Mouse (Mus musculus): ENCODE data around the gene Ccdc159. TPM values are rescaled to one million over a fixed set of nuclear protein-coding genes. Genes with fewer than 3 reads are reported as not detected.

The Ccdc159 gene
- polyA plus RNA-seq, 1 experiment from 2014 or later: 2.2 TPM

DNA sequence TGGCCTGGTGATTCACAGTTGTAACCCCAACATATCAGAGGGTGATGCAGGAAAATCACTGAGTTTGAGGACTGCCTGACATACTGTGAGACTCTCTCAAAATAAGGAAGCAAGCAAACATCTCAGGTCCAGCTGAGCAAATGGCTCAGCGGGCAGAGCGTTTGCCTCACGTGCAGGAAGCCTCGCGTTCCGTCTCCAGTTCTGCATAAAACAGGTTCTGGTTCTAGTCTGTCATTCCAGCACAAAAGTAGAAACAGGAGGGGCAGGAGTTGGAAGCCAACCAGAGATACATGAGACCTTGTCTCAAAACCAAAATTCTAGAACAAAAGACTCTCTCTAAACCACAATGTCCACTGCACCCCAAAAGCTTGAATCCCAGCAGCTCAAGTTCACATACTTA is 487 bp upstream of the Ccdc159 start:
- H3K9me3 ChIP-seq (ENCODE audit: control insufficient read depth, low read length): no peaks in the 10 kb centered on the region
- DNase-seq (ENCODE audit: low spot score) (no peak), ATAC-seq (replicated peaks; ENCODE audit: low FRiP score) (no peak)
- no peaks in the 10 kb centered on the region for H3K27me3 ChIP-seq (replicated peaks; ENCODE audit: control insufficient read depth, insufficient read depth, low read length)
- peaks cover 18% of the 10 kb centered on the region for H3K4me1 ChIP-seq (replicated peaks; ENCODE audit: control insufficient read depth, insufficient read depth, low read length)
- peak overlapping the region; percentile 63 for H3K9ac ChIP-seq (ENCODE audit: low read depth, low read length)
- H3K4me2 ChIP-seq: peak overlapping the region; percentile 68
- H3K27ac ChIP-seq (ENCODE audit: low read depth, low read length): no peak overlapping the region
- WGBS: 3% methylated on average over 6 of the region's 6 CpGs
- H3K4me3 ChIP-seq (ENCODE audit: low read depth, low read length): peak overlapping the region; percentile 56
- no peaks in the 10 kb centered on the region for H3K36me3 ChIP-seq (ENCODE audit: control insufficient read depth, insufficient read depth, low read length)

DNA sequence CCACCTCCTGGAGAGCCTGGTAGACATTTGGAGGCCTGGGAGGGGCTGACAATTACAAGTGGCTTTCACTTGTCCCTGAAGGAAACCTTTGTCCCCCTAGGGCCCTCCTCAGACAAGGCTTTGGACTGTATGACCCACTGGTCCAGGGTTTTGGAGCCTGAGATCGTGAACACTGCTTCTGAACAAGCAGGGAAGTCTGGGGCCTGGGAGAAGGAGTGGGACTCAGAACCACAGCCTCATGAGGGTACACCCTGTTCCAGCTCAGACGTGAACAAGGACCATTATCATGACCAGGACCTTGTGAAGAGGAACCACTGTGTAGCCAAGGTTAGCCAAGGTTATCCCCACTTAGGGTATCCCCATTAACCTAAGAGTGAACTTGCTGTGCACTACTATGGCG is 1.9 kb downstream of the Ccdc159 start:
- H3K9ac ChIP-seq (ENCODE audit: low read depth, low read length): no peak overlapping the region
- ATAC-seq (replicated peaks; ENCODE audit: low FRiP score) (no peak), DNase-seq (ENCODE audit: low spot score) (no peak)
- no peaks in the 10 kb centered on the region for H3K27me3 ChIP-seq (replicated peaks; ENCODE audit: control insufficient read depth, insufficient read depth, low read length)
- peaks cover 30% of the 10 kb centered on the region for H3K4me1 ChIP-seq (replicated peaks; ENCODE audit: control insufficient read depth, insufficient read depth, low read length)
- H3K9me3 ChIP-seq (ENCODE audit: control insufficient read depth, low read length): no peaks in the 10 kb centered on the region
- whole genome bisulfite sequencing: 74% methylated on average over 3 of the region's 3 CpGs
- no peak overlapping the region for H3K4me2 ChIP-seq
- H3K4me3 ChIP-seq (ENCODE audit: low read depth, low read length): no peak overlapping the region
- H3K36me3 ChIP-seq (ENCODE audit: control insufficient read depth, insufficient read depth, low read length): no peaks in the 10 kb centered on the region
- H3K27ac ChIP-seq (ENCODE audit: low read depth, low read length): no peak overlapping the region

DNA sequence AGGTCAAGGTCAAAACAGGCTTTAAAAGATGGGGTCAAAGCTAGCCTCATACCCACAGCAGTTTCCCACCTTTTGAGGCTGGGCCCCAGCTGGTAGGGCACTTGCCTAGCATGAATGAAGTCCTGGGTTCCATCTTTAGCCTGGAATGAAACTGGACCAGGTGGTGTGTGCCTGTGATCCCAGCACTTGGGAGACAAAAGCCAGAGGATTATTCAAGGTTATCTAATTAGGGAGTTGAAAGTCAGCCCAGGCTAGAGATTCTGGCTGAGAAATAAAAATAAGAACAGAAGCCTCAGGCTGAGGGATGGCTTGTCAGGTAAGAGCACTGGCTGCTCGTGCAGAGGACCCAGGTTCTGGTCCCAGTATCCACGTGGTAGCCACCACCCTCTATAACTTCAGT is 4.7 kb downstream of the Ccdc159 start:
- no peak for ATAC-seq (replicated peaks; ENCODE audit: low FRiP score)
- 46% methylated on average over 2 of the region's 2 CpGs for whole genome bisulfite sequencing
- H3K4me3 ChIP-seq (ENCODE audit: low read depth, low read length): no peak overlapping the region

DNA sequence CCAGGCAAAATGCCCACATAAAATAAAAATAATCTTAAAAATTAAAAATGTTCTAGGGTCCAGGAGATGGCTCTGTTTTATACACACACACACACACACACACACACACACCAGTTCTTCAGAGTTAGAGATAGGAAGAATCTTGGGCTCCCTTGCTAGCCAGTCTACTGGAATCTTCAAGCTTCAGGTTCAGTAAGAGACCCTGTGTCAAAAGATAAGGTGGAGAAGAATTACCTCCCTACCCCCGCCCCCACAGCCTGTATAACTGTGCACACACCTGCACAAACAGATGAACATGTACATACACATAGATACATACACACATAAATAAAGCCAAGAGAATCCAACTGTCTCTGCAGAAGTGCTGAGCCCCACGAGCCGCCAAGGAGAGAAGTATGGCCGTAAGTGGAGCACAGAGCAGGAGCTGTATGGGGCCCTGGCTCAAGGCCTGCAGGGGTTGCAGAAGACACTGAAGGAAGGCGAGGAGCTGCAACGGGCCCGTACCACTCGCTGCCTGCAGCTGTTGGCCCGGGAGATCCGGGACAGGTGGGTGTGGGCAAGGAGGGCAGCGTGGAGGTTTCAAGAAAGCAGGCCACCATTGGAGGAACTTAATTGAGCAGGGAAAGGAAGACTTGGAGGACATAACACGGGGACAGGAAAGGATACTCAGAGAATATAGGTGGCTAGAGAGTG is 5.3 kb downstream of the Ccdc159 start:
- Histone ChIP-seq H3K36me3 (ENCODE audit: control insufficient read depth, insufficient read depth, low read length) (no peaks in the 10 kb centered on the region), H3K4me3 (ENCODE audit: low read depth, low read length) (no peak overlapping the region), H3K27me3 (replicated peaks; ENCODE audit: control insufficient read depth, insufficient read depth, low read length) (no peaks in the 10 kb centered on the region), H3K9me3 (ENCODE audit: control insufficient read depth, low read length) (no peaks in the 10 kb centered on the region), H3K4me1 (replicated peaks; ENCODE audit: control insufficient read depth, insufficient read depth, low read length) (peaks cover 27% of the 10 kb centered on the region), H3K9ac (ENCODE audit: low read depth, low read length) (no peak overlapping the region), H3K27ac (ENCODE audit: low read depth, low read length) (no peak overlapping the region), H3K4me2 (peak overlapping the region; percentile 20; the same call in 1 of the 2 replicates)
- ATAC-seq (replicated peaks; ENCODE audit: low FRiP score) (no peak), DNase-seq (ENCODE audit: low spot score) (no peak)
- 56% methylated on average over 12 of the region's 12 CpGs for WGBS

More for the DNA sequence above, 4.7 kb downstream of the Ccdc159 start:
- Histone ChIP-seq H3K36me3 (ENCODE audit: control insufficient read depth, insufficient read depth, low read length) (no peaks in the 10 kb centered on the region), H3K9ac (ENCODE audit: low read depth, low read length) (no peak overlapping the region), H3K27ac (ENCODE audit: low read depth, low read length) (no peak overlapping the region), H3K27me3 (replicated peaks; ENCODE audit: control insufficient read depth, insufficient read depth, low read length) (no peaks in the 10 kb centered on the region), H3K4me2 (no peak overlapping the region), H3K4me1 (replicated peaks; ENCODE audit: control insufficient read depth, insufficient read depth, low read length) (peaks cover 27% of the 10 kb centered on the region), H3K9me3 (ENCODE audit: control insufficient read depth, low read length) (no peaks in the 10 kb centered on the region)
- DNase-seq (ENCODE audit: low spot score): no peak

DNA sequence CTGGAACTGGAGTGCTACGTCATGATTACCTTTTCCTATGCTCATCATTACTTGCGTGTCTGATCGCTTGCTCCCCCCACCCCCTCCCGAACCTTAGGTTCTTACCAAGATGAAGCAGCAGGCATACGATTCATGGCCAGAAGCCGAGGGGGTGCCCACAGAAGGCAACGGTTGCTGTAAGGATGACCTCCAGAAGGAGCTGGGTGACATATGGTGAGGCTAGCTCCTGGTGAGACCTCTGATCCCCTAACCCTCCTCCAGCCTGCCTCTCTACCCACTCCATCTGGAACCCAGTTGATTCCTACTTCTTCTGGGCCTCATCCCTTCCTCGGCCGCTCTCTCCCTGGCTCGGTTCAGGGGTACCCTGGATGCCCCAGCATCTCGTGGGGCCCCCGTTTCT is 6.8 kb downstream of the Ccdc159 start:
- Histone ChIP-seq H3K9ac (ENCODE audit: low read depth, low read length) (no peak overlapping the region), H3K36me3 (ENCODE audit: control insufficient read depth, insufficient read depth, low read length) (no peaks in the 10 kb centered on the region), H3K4me2 (no peak overlapping the region), H3K27ac (ENCODE audit: low read depth, low read length) (no peak overlapping the region), H3K27me3 (replicated peaks; ENCODE audit: control insufficient read depth, insufficient read depth, low read length) (no peaks in the 10 kb centered on the region), H3K9me3 (ENCODE audit: control insufficient read depth, low read length) (no peaks in the 10 kb centered on the region), H3K4me3 (ENCODE audit: low read depth, low read length) (no peak overlapping the region), H3K4me1 (replicated peaks; ENCODE audit: control insufficient read depth, insufficient read depth, low read length) (peaks cover 27% of the 10 kb centered on the region)
- no peak for ATAC-seq (replicated peaks; ENCODE audit: low FRiP score)
- WGBS: 83% methylated on average over 12 of the region's 12 CpGs
- no peak for DNase-seq (ENCODE audit: low spot score)

DNA sequence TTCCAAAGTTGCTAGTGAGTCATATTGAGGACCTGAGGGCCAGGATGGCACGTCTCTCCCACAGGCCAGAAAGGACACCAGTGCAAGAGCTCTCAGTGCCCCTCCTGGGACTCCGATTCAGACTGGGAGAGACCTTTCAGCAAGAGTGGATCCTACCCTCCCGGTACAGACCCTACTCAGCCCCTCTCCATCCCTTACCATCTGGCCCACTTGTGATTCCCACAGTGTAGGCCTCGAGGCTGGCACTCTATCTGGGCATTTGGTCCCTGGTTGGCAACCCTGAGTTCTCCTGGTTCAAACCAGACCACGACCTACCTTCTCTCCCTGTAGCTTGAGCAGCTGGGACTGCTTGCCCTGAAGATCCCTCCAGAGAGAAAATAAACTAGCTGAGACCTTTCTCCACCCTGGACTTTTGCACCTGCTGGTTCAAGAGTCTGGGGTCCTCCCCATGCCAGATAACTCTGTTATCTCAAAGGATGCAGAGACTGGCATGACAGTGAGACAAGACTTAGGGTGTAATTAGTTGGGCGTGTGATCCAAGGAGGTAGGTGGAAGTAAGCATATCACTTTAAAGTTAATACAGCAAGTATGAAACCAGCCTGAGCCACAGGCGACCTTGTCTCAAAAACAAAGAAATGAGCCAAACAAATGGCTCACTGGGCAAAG is 8.3 kb downstream of the Ccdc159 start:
- 72% methylated on average over 7 of the region's 7 CpGs for WGBS
- peaks cover 27% of the 10 kb centered on the region for H3K4me1 ChIP-seq (replicated peaks; ENCODE audit: control insufficient read depth, insufficient read depth, low read length)

DNA sequence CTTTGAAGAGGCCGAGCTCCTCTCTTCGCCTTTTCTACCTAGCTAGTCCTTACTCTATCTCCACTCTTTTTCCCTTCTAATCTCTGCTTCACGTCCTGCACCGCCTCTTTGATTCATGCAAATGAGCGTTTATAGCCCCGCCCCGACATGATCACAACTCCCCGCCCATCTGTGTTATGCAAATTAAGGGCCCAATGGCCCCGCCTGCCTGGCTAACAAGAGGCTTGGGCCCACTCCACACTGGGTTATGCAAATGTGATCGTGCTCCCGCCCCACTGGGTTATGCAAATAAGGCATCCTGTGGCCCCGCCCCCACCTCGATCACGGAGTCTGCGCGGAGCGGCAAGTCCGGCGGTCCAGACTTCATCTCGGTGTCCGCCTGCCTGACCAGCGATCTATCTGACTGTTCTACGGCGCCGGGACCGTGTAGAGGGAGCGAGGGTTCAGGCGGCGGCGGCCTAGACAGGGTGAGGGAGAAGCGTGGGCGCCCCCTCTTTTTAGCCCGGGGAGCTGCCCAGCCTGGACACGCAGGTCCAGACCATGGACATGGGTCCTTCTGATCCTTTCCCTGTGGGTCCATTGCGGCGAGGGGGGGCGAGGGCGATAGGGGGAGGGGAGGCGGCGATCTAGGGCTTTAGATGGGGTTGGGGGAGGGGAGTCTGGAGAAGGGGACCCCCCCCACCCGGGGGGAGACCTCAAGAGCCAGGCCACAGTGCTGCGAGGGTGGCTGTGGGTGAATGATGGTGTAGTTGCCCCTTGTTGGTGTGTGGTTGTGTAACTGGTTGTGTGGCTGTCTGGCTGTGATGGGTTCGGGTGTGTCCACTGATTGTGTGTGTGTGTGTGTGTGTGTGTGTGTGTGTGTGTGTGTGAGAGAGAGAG is 9.7 kb downstream of the Ccdc159 start, which contains the start of gene Plppr2:
Plppr2 (plus strand) TSS at position 342 of the 879 bp plus-strand sequence.
- Histone ChIP-seq H3K27me3 (replicated peaks; ENCODE audit: control insufficient read depth, insufficient read depth, low read length) (no peaks in the 10 kb centered on the region), H3K4me3 (ENCODE audit: low read depth, low read length) (peak within 1 kb of the TSS; percentile 62), H3K27ac (ENCODE audit: low read depth, low read length) (no peak within 1 kb of the TSS), H3K9me3 (ENCODE audit: control insufficient read depth, low read length) (no peaks in the 10 kb centered on the region), H3K4me2 (peak within 1 kb of the TSS; percentile 84), H3K9ac (ENCODE audit: low read depth, low read length) (peak within 1 kb of the TSS; percentile 52), H3K36me3 (ENCODE audit: control insufficient read depth, insufficient read depth, low read length) (no peaks in the 10 kb centered on the region), H3K4me1 (replicated peaks; ENCODE audit: control insufficient read depth, insufficient read depth, low read length) (peaks cover 22% of the 10 kb centered on the region)
- ATAC-seq (replicated peaks; ENCODE audit: low FRiP score) (peak; percentile 94), DNase-seq (ENCODE audit: low spot score) (peak; percentile 93)
- WGBS: 3% methylated on average over 39 of the region's 43 CpGs

More for the DNA sequence above, 8.3 kb downstream of the Ccdc159 start:
- Histone ChIP-seq H3K36me3 (ENCODE audit: control insufficient read depth, insufficient read depth, low read length) (no peaks in the 10 kb centered on the region), H3K9me3 (ENCODE audit: control insufficient read depth, low read length) (no peaks in the 10 kb centered on the region), H3K4me3 (ENCODE audit: low read depth, low read length) (no peak overlapping the region), H3K27me3 (replicated peaks; ENCODE audit: control insufficient read depth, insufficient read depth, low read length) (no peaks in the 10 kb centered on the region), H3K9ac (ENCODE audit: low read depth, low read length) (no peak overlapping the region), H3K27ac (ENCODE audit: low read depth, low read length) (no peak overlapping the region), H3K4me2 (no peak overlapping the region)
- ATAC-seq (replicated peaks; ENCODE audit: low FRiP score) (no peak), DNase-seq (ENCODE audit: low spot score) (no peak)

DNA sequence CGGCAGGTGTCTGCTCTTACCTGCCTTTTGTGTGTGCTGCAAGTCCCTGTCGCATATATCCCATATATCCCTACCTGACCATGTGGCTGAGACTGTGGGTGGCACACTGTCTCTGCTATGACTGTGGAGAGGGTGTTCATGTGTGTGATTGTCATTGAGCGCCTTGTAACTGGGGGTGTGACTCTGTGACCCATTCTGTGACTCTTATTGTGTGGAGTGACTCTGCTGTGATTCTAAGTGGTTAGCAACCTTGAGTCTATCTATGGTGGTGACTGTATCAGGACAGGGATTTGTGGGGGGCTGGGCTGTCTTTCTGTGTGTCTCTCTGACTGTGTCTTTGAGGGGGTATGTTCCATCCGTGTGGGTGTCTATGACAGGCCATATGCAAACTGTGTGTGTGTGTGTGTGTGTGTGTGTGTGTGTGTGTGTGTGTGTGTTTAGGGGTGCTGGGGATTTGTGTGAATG is 10.5 kb downstream of the Ccdc159 start:
- Histone ChIP-seq H3K4me2 (peak overlapping the region; percentile 84), H3K9ac (ENCODE audit: low read depth, low read length) (no peak overlapping the region), H3K27me3 (replicated peaks; ENCODE audit: control insufficient read depth, insufficient read depth, low read length) (no peaks in the 10 kb centered on the region), H3K36me3 (ENCODE audit: control insufficient read depth, insufficient read depth, low read length) (no peaks in the 10 kb centered on the region), H3K9me3 (ENCODE audit: control insufficient read depth, low read length) (no peaks in the 10 kb centered on the region), H3K4me3 (ENCODE audit: low read depth, low read length) (no peak overlapping the region; the same call in 1 of the 2 replicates), H3K27ac (ENCODE audit: low read depth, low read length) (no peak overlapping the region), H3K4me1 (replicated peaks; ENCODE audit: control insufficient read depth, insufficient read depth, low read length) (peaks cover 16% of the 10 kb centered on the region)
- DNase-seq (ENCODE audit: low spot score): no peak
- WGBS: 86% methylated on average over 4 of the region's 4 CpGs
- ATAC-seq (replicated peaks; ENCODE audit: low FRiP score): no peak
